23 mouse cellular contexts compared by ENCODE assay signal in the genomic region with DNA sequence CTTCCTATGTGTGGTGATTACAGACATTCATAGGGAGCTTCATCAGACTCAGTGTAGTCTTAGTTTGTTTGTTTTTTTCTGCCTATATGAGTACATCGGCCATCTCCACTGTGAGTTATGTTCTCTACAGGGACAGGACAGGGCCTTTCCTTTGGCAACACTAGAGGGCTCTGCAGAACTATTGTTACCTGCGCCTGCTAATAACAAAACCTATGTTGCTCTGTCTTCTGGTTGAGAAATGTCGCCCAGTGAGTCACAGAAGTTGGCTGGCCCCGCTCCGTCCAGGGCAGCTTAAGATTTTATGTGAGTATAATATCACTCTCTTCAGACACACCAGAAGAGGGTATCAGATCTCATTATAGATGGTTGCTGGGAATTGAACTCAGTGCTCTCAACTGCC. TPM values are rescaled to one million over a fixed set of nuclear protein-coding genes. Genes with fewer than 3 reads are reported as not detected.
DNase-seq lines count a peak whose midpoint lies in the region; ATAC-seq and TF ChIP-seq lines count a peak whose summit lies in the region.
"Had no signal": no experiment of that assay in that cellular context is flagged by ENCODE, and none has a peak within 500 bp of the region (broad histone marks: within the 10 kb centered on the region; RNA-seq: fewer than 3 reads in every experiment).

No protein-coding gene starts in this region.

- no peaks in the 10 kb centered on the region for H3K4me1 ChIP-seq in forebrain, postnatal 0 days (ENCODE audit: insufficient read depth)
- H3K4me1 ChIP-seq in forebrain, embryonic 11.5 days (replicated peaks; ENCODE audit: control insufficient read depth, insufficient read depth, low read length): peaks cover 5% of the 10 kb centered on the region; the same call in 1 of the 2 replicates

- H3K4me2 ChIP-seq in forebrain, postnatal 0 days (ENCODE audit: low read depth): no peak overlapping the region
- no peak overlapping the region for H3K4me2 ChIP-seq in forebrain, embryonic 11.5 days (ENCODE audit: low read depth, low read length, severe bottlenecking)
- H3K4me2 ChIP-seq: liver, embryonic 15.5 days; midbrain, embryonic 12.5 days had no signal

- H3K36me3 ChIP-seq in forebrain, postnatal 0 days (ENCODE audit: insufficient read depth): no peaks in the 10 kb centered on the region
- no peaks in the 10 kb centered on the region for H3K36me3 ChIP-seq in forebrain, embryonic 11.5 days (ENCODE audit: control insufficient read depth, insufficient read depth, low read length)
- H3K36me3 ChIP-seq: liver, embryonic 15.5 days; midbrain, embryonic 12.5 days had no signal

- H3K9ac ChIP-seq in forebrain, postnatal 0 days: no peak overlapping the region
- no peak overlapping the region for H3K9ac ChIP-seq in forebrain, embryonic 11.5 days (ENCODE audit: low read length)
- H3K9ac ChIP-seq: liver, embryonic 15.5 days; midbrain, embryonic 12.5 days had no signal

- 85% methylated on average over 5 of the region's 5 CpGs for WGBS in forebrain, postnatal 0 days
- 84% methylated on average over 5 of the region's 5 CpGs for WGBS in forebrain, embryonic 11.5 days

- no peak for DNase-seq in forebrain, postnatal 0 days
- DNase-seq in forebrain, embryonic 11.5 days (ENCODE audit: low spot score): no peak
- DNase-seq in thymus, postnatal 0 days (ENCODE audit: low spot score): peak; percentile 9
- no peak for DNase-seq in thymus, adult 18-20 months
- DNase-seq in R1 (ENCODE audit: low read depth, low spot score): peak; percentile 39
- no peak for DNase-seq in gastrocnemius, adult 18-20 months (ENCODE audit: low spot score)
- no peak for DNase-seq in lung, postnatal 10 days
- no peak for DNase-seq in left cerebral cortex, adult 18-20 months (ENCODE audit: low spot score in 2 of 2)
- DNase-seq: cerebellum, adult 2 months; gastrocnemius, adult 2 months; heart, adult 11 months; kidney, postnatal 14 days; lung, postnatal 4 days; right cerebral cortex, adult 18-20 months; spleen, adult 18-20 months had no signal

- no peak overlapping the region for H3K4me3 ChIP-seq in forebrain, postnatal 0 days (ENCODE audit: low read depth, low read length)
- H3K4me3 ChIP-seq in forebrain, embryonic 11.5 days (ENCODE audit: low read depth, low read length): no peak overlapping the region
- H3K4me3 ChIP-seq: gastrocnemius, adult 2 months; limb, embryonic 10.5 days; liver, embryonic 15.5 days; midbrain, embryonic 12.5 days; myocyte had no signal

- no peaks in the 10 kb centered on the region for H3K9me3 ChIP-seq in forebrain, postnatal 0 days (ENCODE audit: low read length)
- H3K9me3 ChIP-seq in forebrain, embryonic 11.5 days (ENCODE audit: control insufficient read depth, low read length): no peaks in the 10 kb centered on the region
- H3K9me3 ChIP-seq: limb, embryonic 10.5 days; liver, embryonic 15.5 days had no signal

- no peak for ATAC-seq in forebrain, postnatal 0 days
- no peak for ATAC-seq in forebrain, embryonic 11.5 days (replicated peaks; ENCODE audit: low FRiP score)
- ATAC-seq: forebrain, embryonic 14.5 days had no signal

- H3K27ac ChIP-seq in forebrain, postnatal 0 days (ENCODE audit: low read depth, low read length): no peak overlapping the region
- H3K27ac ChIP-seq in forebrain, embryonic 11.5 days (ENCODE audit: low read depth, low read length): no peak overlapping the region
- H3K27ac ChIP-seq: gastrocnemius, adult 2 months; limb, embryonic 10.5 days; liver, embryonic 15.5 days; midbrain, embryonic 12.5 days had no signal

- peak; percentile 16; the same call in 1 of the 2 replicates for TF ChIP-seq CTCF in forebrain, postnatal 0 days (IDR thresholded peaks at IDR 0.05; ENCODE audit: low read depth)

- H3K27me3 ChIP-seq in forebrain, postnatal 0 days (ENCODE audit: insufficient read depth, low read length): peaks cover 34% of the 10 kb centered on the region
- peaks cover 24% of the 10 kb centered on the region for H3K27me3 ChIP-seq in forebrain, embryonic 11.5 days (ENCODE audit: control insufficient read depth, insufficient read depth, low read length)

RNA-seq across cellular contexts. Expression of gene BC107364, which starts 41.1 kb away (rescaled TPM):
- not detected in 2 replicates for total RNA-seq in forebrain, postnatal 0 days (2014; rRNA removed)
- polyA plus RNA-seq in forebrain, postnatal 0 days (2015; fragmentation: Nextera tagmentation; extraction: Ambion mirVana): not detected in 2 replicates
- not detected in 2 replicates for polyA plus RNA-seq in forebrain, embryonic 11.5 days (2014; fragmentation: Nextera tagmentation; extraction: Ambion mirVana)
- 0.46 and 0.55 TPM in 2 replicates for polyA plus RNA-seq in thymus, postnatal 0 days (2015; fragmentation: Nextera tagmentation; extraction: Ambion mirVana)
- not detected for total RNA-seq in gastrocnemius, adult 18-20 months (2021)
- total RNA-seq in left cerebral cortex, adult 18-20 months (2021): not detected
- total RNA-seq: gastrocnemius, adult 2 months; hematopoietic stem cell, adult 5-6 weeks; layer of hippocampus, postnatal 25 days had no signal
- polyA plus RNA-seq: cerebellum, adult 2 months; forebrain, embryonic 14.5 days; intestine, embryonic 14.5 days; liver, embryonic 15.5 days; midbrain, embryonic 12.5 days; myocyte had no signal

Comparison
In these comparisons a context has a peak if more than half of its experiments do, and no peak if none do; other contexts are left out.
1. DNase-seq: peak in thymus, postnatal 0 days (single experiment) and R1 (single experiment); none in forebrain, postnatal 0 days (single experiment), forebrain, embryonic 11.5 days (single experiment), thymus, adult 18-20 months (0 of 2), gastrocnemius, adult 18-20 months (single experiment), lung, postnatal 10 days (single experiment) and left cerebral cortex, adult 18-20 months (0 of 2).